Mouse (Mus musculus): ENCODE results near the gene Dmp1. TPM values are rescaled to one million over a fixed set of nuclear protein-coding genes. Genes with fewer than 3 reads are reported as not detected.

Gene Dmp1
- polyA plus RNA-seq, 1 experiment, result not detected

DNA sequence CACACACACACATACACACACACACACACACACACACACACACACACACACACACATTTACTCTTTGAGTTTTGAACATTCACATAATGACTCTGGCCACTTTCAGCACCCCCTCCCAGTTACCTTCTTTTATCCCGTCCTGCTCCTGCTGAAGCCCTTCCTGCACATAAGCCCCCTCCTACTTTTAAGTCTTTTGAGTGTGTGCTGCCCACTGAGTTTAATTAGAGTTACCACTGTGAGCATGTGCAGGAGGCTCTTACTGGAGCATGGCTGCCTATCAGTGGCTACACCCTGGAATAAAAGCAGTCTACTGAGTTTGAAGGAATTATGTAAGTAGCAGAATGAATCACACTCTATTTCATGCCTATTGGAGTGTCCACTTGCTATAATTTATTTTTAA, 26.1 kb downstream of the Dmp1 start:
- H3K4me1 ChIP-seq (ENCODE audit: control insufficient read depth, insufficient read depth, low read length), result no peaks in the 10 kb centered on the region
- H3K27ac ChIP-seq (ENCODE audit: control insufficient read depth, insufficient read depth, low read depth, low read length, poor library complexity), result no peak overlapping the region
- 65% methylated on average over 1 of the region's 1 CpGs for WGBS
- TF ChIP-seq CTCF (IDR thresholded peaks at IDR 0.05; ENCODE audit: control insufficient read depth, insufficient read depth, low read length) (no peak), POLR2A (IDR thresholded peaks at IDR 0.05; ENCODE audit: borderline replicate concordance, control insufficient read depth, low read depth, low read length) (no peak)
- no peak overlapping the region for H3K4me3 ChIP-seq (replicated peaks; ENCODE audit: control insufficient read depth, low read depth, low read length)

DNA sequence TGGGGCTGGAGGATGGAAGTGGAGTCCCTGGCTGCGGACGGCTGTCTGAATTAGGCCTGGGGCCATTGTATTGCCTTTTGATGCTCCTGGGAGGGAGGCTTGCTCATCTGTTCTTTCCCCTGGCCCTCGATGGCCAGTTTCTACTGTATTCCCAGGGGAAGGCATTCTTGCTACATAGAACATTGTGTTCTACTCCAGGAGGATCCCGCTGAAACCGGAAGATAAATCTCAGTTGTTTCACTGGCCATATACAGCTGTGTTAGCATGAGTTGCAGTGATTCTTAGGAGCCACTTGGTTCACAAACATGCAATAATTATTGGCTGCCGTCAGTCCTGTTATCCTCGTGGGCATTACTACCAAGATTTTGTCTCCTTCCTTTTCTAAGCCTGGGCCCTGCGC, 34.3 kb downstream of the Dmp1 start:
- Histone ChIP-seq H3K27ac (ENCODE audit: control insufficient read depth, insufficient read depth, low read depth, low read length, poor library complexity) (no peak overlapping the region), H3K4me3 (replicated peaks; ENCODE audit: control insufficient read depth, low read depth, low read length) (no peak overlapping the region), H3K4me1 (ENCODE audit: control insufficient read depth, insufficient read depth, low read length) (no peaks in the 10 kb centered on the region)
- WGBS, result 82% methylated on average over 8 of the region's 8 CpGs
- TF ChIP-seq CTCF (IDR thresholded peaks at IDR 0.05; ENCODE audit: control insufficient read depth, insufficient read depth, low read length) (no peak), POLR2A (IDR thresholded peaks at IDR 0.05; ENCODE audit: borderline replicate concordance, control insufficient read depth, low read depth, low read length) (no peak)

DNA sequence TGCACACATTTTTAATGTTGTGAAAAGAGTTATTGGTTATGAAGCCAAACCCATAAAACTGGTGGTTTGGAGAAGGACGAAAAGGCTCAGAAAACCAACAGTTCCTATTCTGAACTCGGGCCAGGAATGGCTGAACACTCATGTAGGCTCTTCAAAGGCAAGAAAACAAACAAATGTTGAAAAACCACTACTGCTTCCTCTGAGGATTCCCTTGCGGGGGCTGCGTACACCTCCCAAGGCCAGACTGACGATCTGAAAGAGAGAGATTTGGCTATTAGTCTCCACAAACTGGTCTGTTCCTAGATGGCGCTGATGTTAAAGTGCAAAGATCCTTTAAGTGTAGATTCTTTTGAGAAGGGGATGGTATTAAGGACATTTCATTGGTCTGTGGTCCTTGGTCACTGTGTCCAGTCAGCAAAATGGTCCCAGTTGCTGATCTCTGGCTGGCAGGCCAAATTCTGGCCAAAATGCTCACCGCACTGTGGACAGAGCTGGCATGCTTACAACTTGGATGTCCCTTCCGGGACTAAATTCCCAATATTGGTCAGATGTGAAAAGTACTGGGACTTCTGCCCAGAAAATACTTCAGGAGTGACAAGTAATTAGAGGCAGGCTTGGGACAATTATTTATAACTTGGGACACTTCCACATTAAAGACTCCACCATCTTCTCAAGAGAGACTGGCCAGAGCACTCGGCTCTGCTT, 37.4 kb downstream of the Dmp1 start:
- no peak overlapping the region for H3K27ac ChIP-seq (ENCODE audit: control insufficient read depth, insufficient read depth, low read depth, low read length, poor library complexity)

DNA sequence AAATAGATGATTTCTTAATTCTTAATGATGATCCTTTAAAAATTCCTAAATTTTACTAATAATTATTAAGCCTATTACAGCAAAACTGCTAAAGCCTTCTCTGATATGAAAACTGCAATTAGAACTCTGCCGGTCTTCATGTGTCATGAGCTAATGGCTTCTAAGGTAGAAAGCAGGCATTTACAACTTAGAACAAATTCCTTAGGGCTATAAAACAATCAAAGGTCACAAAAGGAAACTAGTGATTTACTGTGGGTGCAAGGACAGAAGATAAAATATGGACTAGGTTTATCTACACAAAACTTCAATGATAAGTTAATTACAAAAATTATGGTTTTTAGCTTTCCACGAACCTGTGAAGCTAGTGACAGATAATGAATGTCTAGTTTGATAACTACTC, 41.8 kb downstream of the Dmp1 start:
- Histone ChIP-seq H3K4me3 (replicated peaks; ENCODE audit: control insufficient read depth, low read depth, low read length) (no peak overlapping the region), H3K27ac (ENCODE audit: control insufficient read depth, insufficient read depth, low read depth, low read length, poor library complexity) (no peak overlapping the region), H3K4me1 (ENCODE audit: control insufficient read depth, insufficient read depth, low read length) (no peaks in the 10 kb centered on the region)
- TF ChIP-seq CTCF (IDR thresholded peaks at IDR 0.05; ENCODE audit: control insufficient read depth, insufficient read depth, low read length), result no peak
- TF ChIP-seq POLR2A (IDR thresholded peaks at IDR 0.05; ENCODE audit: borderline replicate concordance, control insufficient read depth, low read depth, low read length), result no peak
- WGBS, result 52% methylated on average over 2 of the region's 2 CpGs

More for the DNA sequence above, 37.4 kb downstream of the Dmp1 start:
- TF ChIP-seq POLR2A (IDR thresholded peaks at IDR 0.05; ENCODE audit: borderline replicate concordance, control insufficient read depth, low read depth, low read length), result no peak
- no peak for TF ChIP-seq CTCF (IDR thresholded peaks at IDR 0.05; ENCODE audit: control insufficient read depth, insufficient read depth, low read length)
- no peak overlapping the region for H3K4me3 ChIP-seq (replicated peaks; ENCODE audit: control insufficient read depth, low read depth, low read length)
- no peaks in the 10 kb centered on the region for H3K4me1 ChIP-seq (ENCODE audit: control insufficient read depth, insufficient read depth, low read length)
- 75% methylated on average over 9 of the region's 9 CpGs for WGBS

DNA sequence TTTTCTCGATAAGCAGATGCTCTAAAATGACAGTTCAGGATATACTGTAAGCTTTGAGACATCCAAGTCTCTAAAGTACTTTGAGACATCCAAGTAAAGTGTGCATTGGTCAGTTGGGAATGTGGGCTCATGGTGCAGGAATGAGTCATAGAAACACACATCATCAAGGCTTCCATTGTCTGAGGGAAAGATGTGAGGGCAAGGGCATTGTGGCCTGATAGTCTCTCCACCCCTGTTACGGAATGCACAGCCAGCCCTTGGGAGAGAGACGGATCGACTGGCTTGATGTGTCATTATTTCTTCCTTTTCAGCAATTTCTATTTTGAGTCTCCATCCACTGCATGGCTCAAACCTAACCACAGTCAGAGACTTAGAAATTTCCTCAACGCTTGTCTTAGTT, 49.4 kb downstream of the Dmp1 start:
- WGBS, result 73% methylated on average over 5 of the region's 5 CpGs
- TF ChIP-seq CTCF (IDR thresholded peaks at IDR 0.05; ENCODE audit: control insufficient read depth, insufficient read depth, low read length) (no peak), POLR2A (IDR thresholded peaks at IDR 0.05; ENCODE audit: borderline replicate concordance, control insufficient read depth, low read depth, low read length) (no peak)
- H3K4me3 ChIP-seq (replicated peaks; ENCODE audit: control insufficient read depth, low read depth, low read length), result no peak overlapping the region
- H3K4me1 ChIP-seq (ENCODE audit: control insufficient read depth, insufficient read depth, low read length), result no peaks in the 10 kb centered on the region
- H3K27ac ChIP-seq (ENCODE audit: control insufficient read depth, insufficient read depth, low read depth, low read length, poor library complexity), result no peak overlapping the region

DNA sequence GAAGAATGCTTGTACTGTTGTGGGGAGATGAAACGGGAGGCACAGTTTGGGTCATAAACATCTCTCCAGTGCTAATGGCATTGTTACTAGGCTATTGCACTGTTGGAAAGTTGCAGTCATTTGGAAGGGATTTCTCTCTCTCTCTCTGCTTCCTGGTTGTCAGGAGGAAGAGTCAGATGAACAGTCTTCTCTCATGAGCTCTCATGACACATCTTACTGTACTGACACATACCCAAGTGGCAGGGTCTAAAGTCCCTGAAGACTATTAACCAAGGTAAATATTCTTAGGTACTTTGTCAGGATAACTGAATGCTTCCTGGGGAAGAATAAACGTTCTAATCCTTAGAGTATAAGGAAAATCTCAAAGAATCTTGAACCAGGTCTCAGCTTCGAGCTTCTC, 54.2 kb downstream of the Dmp1 start:
- no peak overlapping the region for H3K27ac ChIP-seq (ENCODE audit: control insufficient read depth, insufficient read depth, low read depth, low read length, poor library complexity)
- no peaks in the 10 kb centered on the region for H3K4me1 ChIP-seq (ENCODE audit: control insufficient read depth, insufficient read depth, low read length)
- 63% methylated on average over 3 of the region's 3 CpGs for WGBS
- TF ChIP-seq POLR2A (IDR thresholded peaks at IDR 0.05; ENCODE audit: borderline replicate concordance, control insufficient read depth, low read depth, low read length) (no peak), CTCF (IDR thresholded peaks at IDR 0.05; ENCODE audit: control insufficient read depth, insufficient read depth, low read length) (no peak)
- H3K4me3 ChIP-seq (replicated peaks; ENCODE audit: control insufficient read depth, low read depth, low read length), result no peak overlapping the region

DNA sequence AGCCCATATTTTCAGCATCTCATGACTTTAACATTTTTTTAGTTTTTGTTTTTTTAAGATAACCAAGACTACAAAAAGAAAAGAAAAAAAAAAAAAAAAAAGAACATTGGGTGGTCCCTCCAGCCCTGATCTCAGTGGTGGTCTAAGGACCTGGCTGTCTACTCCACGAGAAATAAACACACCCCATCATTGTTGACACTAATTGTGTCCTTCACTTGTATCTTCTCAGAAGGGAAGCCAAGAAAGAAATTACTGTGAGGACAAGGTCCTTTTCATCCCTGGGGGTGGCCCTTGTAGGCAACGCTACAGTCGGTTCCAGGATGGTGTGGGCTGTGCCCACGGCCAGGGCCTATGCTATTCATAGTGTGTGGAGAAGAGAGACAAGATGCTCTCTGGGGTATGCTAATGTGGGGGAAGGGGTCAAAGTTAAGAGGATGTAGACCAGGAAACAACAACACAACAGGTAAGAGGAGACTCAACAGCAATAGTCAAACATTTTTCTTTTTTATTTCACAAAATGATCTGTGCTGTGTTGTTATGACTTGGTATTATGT, 59.6 kb downstream of the Dmp1 start:
- WGBS, result 72% methylated on average over 4 of the region's 4 CpGs
- TF ChIP-seq POLR2A (IDR thresholded peaks at IDR 0.05; ENCODE audit: borderline replicate concordance, control insufficient read depth, low read depth, low read length) (no peak), CTCF (IDR thresholded peaks at IDR 0.05; ENCODE audit: control insufficient read depth, insufficient read depth, low read length) (no peak)
- no peaks in the 10 kb centered on the region for H3K4me1 ChIP-seq (ENCODE audit: control insufficient read depth, insufficient read depth, low read length)

DNA sequence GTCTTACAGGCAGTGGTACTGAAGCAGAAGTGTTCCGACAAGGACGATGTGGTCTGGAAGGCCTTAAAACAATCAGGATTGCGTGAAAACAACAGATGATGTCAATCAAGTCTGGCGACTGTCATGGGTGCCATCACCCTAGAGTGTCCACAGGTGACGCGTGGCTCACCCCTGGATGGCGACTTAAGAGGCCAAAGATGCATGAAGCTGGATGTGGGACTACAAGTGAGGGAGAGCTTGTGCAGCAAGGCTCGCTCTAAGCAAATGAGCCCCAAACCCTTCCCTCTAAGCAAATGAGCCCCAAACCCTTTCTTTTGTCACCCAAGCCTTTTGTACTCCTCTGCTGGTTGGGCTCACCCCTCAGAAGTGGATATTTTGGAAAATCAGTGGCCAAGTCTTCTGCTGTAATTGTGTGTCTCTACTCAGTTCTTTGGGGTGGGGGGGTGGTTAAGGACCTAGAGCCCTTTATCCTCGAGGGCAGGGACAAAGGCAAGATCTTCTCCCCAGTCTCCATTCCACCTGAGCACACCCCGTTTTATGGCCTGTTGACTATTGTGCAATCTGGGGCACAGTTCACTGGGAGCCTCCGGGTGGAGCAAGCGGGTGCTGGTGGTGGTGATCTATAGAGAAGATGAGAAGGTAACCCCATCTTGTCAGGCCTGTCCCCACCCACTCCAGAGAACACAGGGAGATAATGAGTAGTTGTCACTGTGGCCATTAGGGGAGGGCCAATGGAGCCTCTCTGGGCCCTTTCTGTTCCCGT, 60.8 kb downstream of the Dmp1 start:
- Histone ChIP-seq H3K4me3 (replicated peaks; ENCODE audit: control insufficient read depth, low read depth, low read length) (no peak overlapping the region), H3K4me1 (ENCODE audit: control insufficient read depth, insufficient read depth, low read length) (no peaks in the 10 kb centered on the region), H3K27ac (ENCODE audit: control insufficient read depth, insufficient read depth, low read depth, low read length, poor library complexity) (no peak overlapping the region)
- WGBS, result 81% methylated on average over 13 of the region's 13 CpGs
- TF ChIP-seq CTCF (IDR thresholded peaks at IDR 0.05; ENCODE audit: control insufficient read depth, insufficient read depth, low read length) (no peak), POLR2A (IDR thresholded peaks at IDR 0.05; ENCODE audit: borderline replicate concordance, control insufficient read depth, low read depth, low read length) (no peak)

More for the DNA sequence above, 59.6 kb downstream of the Dmp1 start:
- Histone ChIP-seq H3K27ac (ENCODE audit: control insufficient read depth, insufficient read depth, low read depth, low read length, poor library complexity) (no peak overlapping the region), H3K4me3 (replicated peaks; ENCODE audit: control insufficient read depth, low read depth, low read length) (no peak overlapping the region)

Other genes starting within 250 kb of the Dmp1 start
- not detected in 2 replicates for gene Hsd17b13, start 225.2 kb upstream of the Dmp1 start, polyA plus RNA-seq (2011; ENCODE audit: insufficient read depth, insufficient read length, low replicate concordance, missing spikeins)
- gene Hsd17b11, start 180.7 kb upstream of the Dmp1 start, polyA plus RNA-seq (2011; ENCODE audit: insufficient read depth, insufficient read length, low replicate concordance, missing spikeins), result 13.6 and 36.5 TPM in 2 replicates
- 32.5 and 34.8 TPM in 2 replicates for gene Nudt9, start 156.3 kb upstream of the Dmp1 start, polyA plus RNA-seq (2011; ENCODE audit: insufficient read depth, insufficient read length, low replicate concordance, missing spikeins)
- gene Gm17660, start 125.0 kb upstream of the Dmp1 start, polyA plus RNA-seq (2011; ENCODE audit: insufficient read depth, insufficient read length, low replicate concordance, missing spikeins), result not detected in 2 replicates
- gene Sparcl1, start 88.9 kb upstream of the Dmp1 start, polyA plus RNA-seq (2011; ENCODE audit: insufficient read depth, insufficient read length, low replicate concordance, missing spikeins), result 3.8 and 4.8 TPM in 2 replicates
- not detected in 2 replicates for gene Dspp, start 31.9 kb upstream of the Dmp1 start, polyA plus RNA-seq (2011; ENCODE audit: insufficient read depth, insufficient read length, low replicate concordance, missing spikeins)
- 63.2 and 88.6 TPM in 2 replicates for gene Ibsp, start 96.6 kb downstream of the Dmp1 start, polyA plus RNA-seq (2011; ENCODE audit: insufficient read depth, insufficient read length, low replicate concordance, missing spikeins)
- not detected in 2 replicates for gene Mepe, start 122.7 kb downstream of the Dmp1 start, polyA plus RNA-seq (2011; ENCODE audit: insufficient read depth, insufficient read length, low replicate concordance, missing spikeins)
- 43.4 and 344 TPM in 2 replicates for gene Spp1, start 232.5 kb downstream of the Dmp1 start, polyA plus RNA-seq (2011; ENCODE audit: insufficient read depth, insufficient read length, low replicate concordance, missing spikeins)